In the genomic region with DNA sequence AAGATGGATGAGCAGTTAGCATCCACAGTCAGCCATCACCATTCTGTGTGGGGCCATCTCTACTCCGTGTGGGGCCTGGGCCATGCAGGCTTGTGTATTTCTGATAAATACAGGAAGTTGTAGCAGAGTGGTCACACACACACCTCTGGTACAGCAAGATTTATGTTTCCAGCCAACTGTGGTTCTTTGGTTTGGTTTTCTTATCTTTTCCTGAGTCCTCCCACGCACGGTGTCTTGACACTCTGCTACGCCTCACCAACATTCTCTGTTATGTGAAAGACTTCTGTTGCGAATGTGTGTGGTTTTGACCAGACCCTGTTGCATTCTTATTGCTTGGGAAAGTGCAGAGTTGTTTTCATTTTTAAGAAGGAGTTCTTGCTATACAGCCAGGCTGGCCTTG, we compare ENCODE assay signal across 10 mouse cellular contexts. TPM values are rescaled to one million over a fixed set of nuclear protein-coding genes. Genes with fewer than 3 reads are reported as not detected.
A peak's percentile ranks its signal among the peaks of the same experiment; 100 is the strongest.
DNase-seq lines count a peak whose midpoint lies in the region; ATAC-seq lines count a peak whose summit lies in the region.
"Had no signal": no experiment of that assay in that cellular context is flagged by ENCODE, and none has a peak within 500 bp of the region (broad histone marks: within the 10 kb centered on the region; RNA-seq: fewer than 3 reads in every experiment).

No protein-coding gene starts in this region.

- no peak overlapping the region for H3K27ac ChIP-seq in kidney, embryonic 14.5 days (ENCODE audit: low read depth, low read length)
- H3K27ac ChIP-seq: hindbrain, embryonic 12.5 days had no signal

- H3K4me2 ChIP-seq in kidney, embryonic 14.5 days (replicated peaks; ENCODE audit: low read depth, low read length), result no peak overlapping the region
- H3K4me2 ChIP-seq: hindbrain, embryonic 12.5 days had no signal

- 13% methylated on average over 5 of the region's 5 CpGs for WGBS in kidney, embryonic 14.5 days

- peaks cover 5% of the 10 kb centered on the region; the same call in 1 of the 2 replicates for H3K4me1 ChIP-seq in kidney, embryonic 14.5 days (ENCODE audit: control insufficient read depth, insufficient read depth, low read length)

- ATAC-seq in granulocyte monocyte progenitor cell, adult 5-6 weeks (replicated peaks; ENCODE audit: poor library complexity, severe bottlenecking), result peak; percentile 54
- ATAC-seq in megakaryocyte progenitor cell, adult 5-6 weeks (replicated peaks; ENCODE audit: poor library complexity), result peak; percentile 68
- ATAC-seq in kidney, embryonic 14.5 days (ENCODE audit: low FRiP score, low TSS enrichment), result no peak

- H3K9me3 ChIP-seq in kidney, embryonic 14.5 days (ENCODE audit: control insufficient read depth, low read length), result no peaks in the 10 kb centered on the region

- no peaks in the 10 kb centered on the region for H3K27me3 ChIP-seq in kidney, embryonic 14.5 days (ENCODE audit: control insufficient read depth, insufficient read depth, low read length)
- H3K27me3 ChIP-seq: hindbrain, embryonic 12.5 days had no signal

- H3K4me3 ChIP-seq in kidney, embryonic 14.5 days (ENCODE audit: low read length), result no peak overlapping the region
- H3K4me3 ChIP-seq: hindbrain, embryonic 12.5 days had no signal

- H3K36me3 ChIP-seq in kidney, embryonic 14.5 days (ENCODE audit: control insufficient read depth, insufficient read depth, low read length), result no peaks in the 10 kb centered on the region
- H3K36me3 ChIP-seq: hindbrain, embryonic 12.5 days had no signal

- peak; percentile 7 for DNase-seq in 3T3-L1 (ENCODE audit: low read depth, low spot score)
- DNase-seq in B cell, adult 2 months, result peak; percentile 42 to 52
- no peak for DNase-seq in layer of hippocampus, postnatal 36 days
- no peak for DNase-seq in gastrocnemius, adult 8-10 months (ENCODE audit: low spot score in 2 of 2)
- DNase-seq: adrenal gland, postnatal 10 days; right cerebral cortex, adult 18-20 months had no signal

- H3K9ac ChIP-seq in kidney, embryonic 14.5 days (ENCODE audit: low read depth, low read length), result no peak overlapping the region
- H3K9ac ChIP-seq: hindbrain, embryonic 12.5 days had no signal

RNA-seq across cellular contexts. Expression of gene Gramd1a, which starts 5.1 kb away (rescaled TPM):
- 59.3 and 77.5 TPM in 2 replicates for total RNA-seq in granulocyte monocyte progenitor cell, adult 5-6 weeks (2014; fragmentation: Nextera tagmentation)
- 21.2 and 36.5 TPM in 2 replicates for total RNA-seq in granulocyte monocyte progenitor cell, adult 5-6 weeks (2017)
- total RNA-seq in megakaryocyte progenitor cell, adult 5-6 weeks (2015), result 67.1 and 71.7 TPM in 2 replicates
- 24.6 and 28.8 TPM in 2 replicates for total RNA-seq in megakaryocyte progenitor cell, adult 5-6 weeks (2017)
- total RNA-seq in layer of hippocampus, postnatal 36 days (2021), result 100 to 1,000 TPM; 111 to 118 TPM
- 10 to 100 TPM; 30.7 to 40.2 (median 33.3) TPM for total RNA-seq in gastrocnemius, adult 8-10 months (2022)
- polyA plus RNA-seq in kidney, embryonic 14.5 days (2014; fragmentation: Nextera tagmentation; extraction: Ambion mirVana), result 50.3 and 61.9 TPM in 2 replicates

RNA-seq across cellular contexts. Expression of gene Scn1b, which starts 34.0 kb away (rescaled TPM):
- not detected in 2 replicates for total RNA-seq in granulocyte monocyte progenitor cell, adult 5-6 weeks (2014; fragmentation: Nextera tagmentation)
- total RNA-seq in granulocyte monocyte progenitor cell, adult 5-6 weeks (2017), result not detected in 2 replicates
- total RNA-seq in megakaryocyte progenitor cell, adult 5-6 weeks (2015), result not detected in 2 replicates
- 0.17 and 0.37 TPM in 2 replicates for total RNA-seq in megakaryocyte progenitor cell, adult 5-6 weeks (2017)
- 100 to 1,000 TPM; 548 to 620 TPM for total RNA-seq in layer of hippocampus, postnatal 36 days (2021)
- total RNA-seq in gastrocnemius, adult 8-10 months (2022), result 1,000 to 10,000 TPM in 1 of 4 experiments, 100 to 1,000 TPM in 3; 780 to 1,106 (median 929) TPM
- 1.0 and 1.6 TPM in 2 replicates for polyA plus RNA-seq in kidney, embryonic 14.5 days (2014; fragmentation: Nextera tagmentation; extraction: Ambion mirVana)

RNA-seq across cellular contexts. Expression of gene Hpn, which starts 45.7 kb away (rescaled TPM):
- total RNA-seq in granulocyte monocyte progenitor cell, adult 5-6 weeks (2014; fragmentation: Nextera tagmentation), result 11.1 TPM in 1 of 2 replicates, not detected in the other
- not detected in 2 replicates for total RNA-seq in granulocyte monocyte progenitor cell, adult 5-6 weeks (2017)
- total RNA-seq in megakaryocyte progenitor cell, adult 5-6 weeks (2015), result 6.9 and 8.7 TPM in 2 replicates
- 1.1 and 4.9 TPM in 2 replicates for total RNA-seq in megakaryocyte progenitor cell, adult 5-6 weeks (2017)
- 1 to 10 TPM; 4.6 to 6.8 TPM for total RNA-seq in layer of hippocampus, postnatal 36 days (2021)
- 10 to 100 TPM; 15.2 to 21.0 (median 17.7) TPM for total RNA-seq in gastrocnemius, adult 8-10 months (2022)
- polyA plus RNA-seq in kidney, embryonic 14.5 days (2014; fragmentation: Nextera tagmentation; extraction: Ambion mirVana), result 26.4 and 27.5 TPM in 2 replicates

Comparison
In these comparisons a context has a peak if more than half of its experiments do, and no peak if none do; other contexts are left out.
1. DNase-seq: peak in 3T3-L1 (single experiment) and B cell, adult 2 months (2 of 2); none in layer of hippocampus, postnatal 36 days (0 of 2) and gastrocnemius, adult 8-10 months (0 of 2).
2. RNA of gene Scn1b, which starts 34.0 kb away (total RNA-seq): 780 to 1,106 TPM in gastrocnemius, adult 8-10 months and 548 to 620 TPM in layer of hippocampus, postnatal 36 days; 0.17 to 0.37 TPM in megakaryocyte progenitor cell, adult 5-6 weeks and not detected in granulocyte monocyte progenitor cell, adult 5-6 weeks; every median in the first group is over 100 times any median in the second.